Mouse (Mus musculus) ES-E14 (cell line): ENCODE measurements around the gene Mical2.

Experiments
- MAFK ChIP-seq: IDR thresholded peaks from 2 replicates; pipeline ENCODE4 v1.6.1; 2014; ENCODE audit warnings: mild to moderate bottlenecking, low read depth, low read length, inconsistent platforms; ENCODE audit not compliant: insufficient read depth
- ZC3H11A ChIP-seq: IDR thresholded peaks from 2 replicates; pipeline ENCODE4 v1.6.1; 2012; ENCODE audit warnings: low read depth, mild to moderate bottlenecking, inconsistent platforms, low read length, borderline replicate concordance

DNA sequence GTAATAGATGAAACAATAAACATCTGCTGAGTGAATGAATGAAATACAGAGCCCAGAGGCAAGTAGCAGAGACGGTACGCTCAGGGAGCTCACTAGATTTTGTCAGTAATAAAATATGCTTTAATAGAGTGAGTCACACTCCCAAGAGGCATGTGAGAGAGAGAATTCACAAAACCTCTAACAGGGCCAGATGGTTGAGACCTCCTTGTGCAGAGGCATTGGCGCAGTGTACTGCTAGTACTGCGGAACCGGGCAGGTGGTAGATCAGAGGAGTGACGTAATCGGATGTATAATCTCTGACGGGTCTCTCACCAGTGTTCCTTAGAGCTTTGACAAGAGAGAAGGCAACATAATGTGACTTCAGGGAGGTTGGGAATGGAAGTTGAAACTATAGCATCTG is 78.7 kb downstream of the Mical2 start:
- TF ChIP-seq ZC3H11A (no peak), MAFK (no peak)
